Mouse (Mus musculus) lung, adult 18-20 months (tissue): ENCODE results near the gene Arl16.

Experiments
- DNase-seq, 2 experiments: peaks; one replicate each; pipeline ENCODE4 v3.0.0; 2022; ENCODE audit warnings: mixed read lengths in 2 of 2

Arl16 gene

DNA sequence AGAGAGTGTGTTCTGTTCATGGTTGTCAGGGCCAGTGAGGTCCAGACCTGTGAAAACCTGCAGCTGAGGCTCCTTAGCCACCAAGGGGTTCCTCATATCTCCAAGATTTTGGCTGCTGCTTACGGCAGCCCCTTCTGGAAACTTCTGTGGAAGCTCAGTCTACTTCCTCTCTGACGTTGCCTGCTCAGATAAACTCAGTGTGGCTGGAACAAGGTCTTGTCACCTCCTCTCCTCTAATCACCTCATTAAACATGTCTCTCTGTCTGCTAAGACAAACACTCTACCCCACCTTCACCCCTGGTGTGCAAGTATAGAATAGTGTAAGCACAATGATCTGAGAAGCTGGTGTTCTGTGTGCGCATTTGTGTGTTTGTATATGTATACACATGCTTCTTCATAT is 21.9 kb downstream of the Arl16 start:
- no peak for DNase-seq

DNA sequence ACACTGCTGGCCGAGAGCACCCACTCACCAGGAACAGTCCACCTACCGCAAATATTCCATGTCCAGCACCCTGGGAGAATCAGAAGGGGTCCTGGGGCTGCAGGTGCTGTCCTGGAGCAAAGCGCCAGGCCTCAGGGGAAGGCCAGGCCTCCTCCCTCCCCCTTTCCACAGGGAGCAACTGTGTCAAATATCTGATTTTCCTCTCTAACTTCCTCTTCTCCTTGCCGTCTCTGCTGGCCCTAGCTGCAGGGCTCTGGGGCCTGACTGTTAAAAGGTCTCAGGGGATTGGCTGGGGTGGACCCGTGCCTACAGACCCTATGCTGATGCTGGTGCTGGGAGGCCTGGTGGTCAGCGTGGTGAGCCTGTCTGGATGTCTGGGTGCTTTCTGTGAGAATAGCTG is 23.3 kb downstream of the Arl16 start:
- no peak for DNase-seq

DNA sequence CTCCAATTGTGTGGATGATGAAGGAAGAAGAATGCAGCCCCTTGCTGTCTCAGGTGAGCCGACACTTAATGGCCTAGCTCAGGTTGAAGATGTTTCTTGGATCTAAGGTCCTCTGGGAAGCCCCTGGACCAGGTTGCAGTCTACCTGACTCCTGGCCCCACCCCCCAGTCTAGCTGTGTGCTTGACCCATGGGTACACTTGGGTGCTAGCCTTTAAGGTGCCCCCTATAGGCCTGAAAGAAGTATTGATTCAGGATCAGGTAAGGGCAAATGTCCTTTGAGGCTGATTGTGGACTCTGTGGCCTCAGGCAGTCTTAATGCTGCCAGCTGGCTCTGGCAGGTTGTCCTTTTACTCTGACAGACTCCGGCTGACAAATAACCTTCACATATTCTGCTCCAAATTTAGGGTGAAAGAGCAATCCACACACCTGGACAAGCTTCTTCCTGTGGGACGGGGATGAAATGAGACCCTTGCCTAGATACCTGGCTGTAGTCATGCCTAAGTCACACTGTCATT is 24.6 kb downstream of the Arl16 start:
- DNase-seq = no peak

DNA sequence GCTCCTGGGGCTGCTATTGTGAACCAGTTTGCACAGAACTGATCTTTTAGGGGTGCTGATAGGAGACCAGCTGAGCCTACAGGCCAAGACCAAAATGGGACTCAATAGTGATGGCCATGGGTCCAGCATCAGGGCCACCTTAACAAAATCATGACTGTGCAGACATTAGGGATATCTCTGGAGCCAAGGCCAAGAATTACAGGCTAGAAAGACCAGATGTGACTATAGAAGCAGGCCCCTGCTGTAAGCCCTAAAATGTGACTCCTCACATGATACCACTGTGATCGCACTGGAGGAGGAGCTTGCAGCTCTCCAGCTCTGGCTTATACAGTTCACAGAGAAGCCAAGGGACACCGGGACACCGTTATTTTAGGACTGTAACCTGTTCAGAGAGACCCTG is 25.1 kb downstream of the Arl16 start, which contains the start of gene Tspan10:
Gene Tspan10, plus strand, starts transcription at position 301 of the 400 bp plus-strand sequence.
- no peak for DNase-seq

DNA sequence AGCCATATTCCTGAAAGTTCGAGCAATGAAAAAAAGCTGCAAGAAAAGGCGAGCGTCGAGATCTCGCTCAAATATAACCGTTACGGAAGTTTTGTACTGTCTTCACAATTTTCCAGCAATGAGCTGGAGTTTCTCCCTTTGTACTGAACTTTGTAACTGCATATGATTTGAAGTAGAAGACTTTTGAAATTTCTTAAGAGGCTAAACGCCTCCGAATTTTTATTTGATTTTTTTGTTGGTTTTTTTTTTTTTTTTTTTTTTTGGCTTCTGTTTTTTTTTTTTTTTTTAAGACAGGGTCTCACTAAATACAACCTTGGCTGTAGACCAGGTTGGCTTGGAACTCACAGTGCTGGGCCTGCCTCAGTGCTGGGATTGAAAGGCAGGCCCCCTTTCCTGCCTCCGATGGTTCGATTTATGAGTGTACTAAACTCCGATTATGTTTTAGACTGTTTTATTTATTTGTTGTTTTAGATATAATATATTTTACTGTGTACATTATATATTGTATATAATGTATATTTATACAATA is 29.5 kb downstream of the Arl16 start:
- DNase-seq = no peak

DNA sequence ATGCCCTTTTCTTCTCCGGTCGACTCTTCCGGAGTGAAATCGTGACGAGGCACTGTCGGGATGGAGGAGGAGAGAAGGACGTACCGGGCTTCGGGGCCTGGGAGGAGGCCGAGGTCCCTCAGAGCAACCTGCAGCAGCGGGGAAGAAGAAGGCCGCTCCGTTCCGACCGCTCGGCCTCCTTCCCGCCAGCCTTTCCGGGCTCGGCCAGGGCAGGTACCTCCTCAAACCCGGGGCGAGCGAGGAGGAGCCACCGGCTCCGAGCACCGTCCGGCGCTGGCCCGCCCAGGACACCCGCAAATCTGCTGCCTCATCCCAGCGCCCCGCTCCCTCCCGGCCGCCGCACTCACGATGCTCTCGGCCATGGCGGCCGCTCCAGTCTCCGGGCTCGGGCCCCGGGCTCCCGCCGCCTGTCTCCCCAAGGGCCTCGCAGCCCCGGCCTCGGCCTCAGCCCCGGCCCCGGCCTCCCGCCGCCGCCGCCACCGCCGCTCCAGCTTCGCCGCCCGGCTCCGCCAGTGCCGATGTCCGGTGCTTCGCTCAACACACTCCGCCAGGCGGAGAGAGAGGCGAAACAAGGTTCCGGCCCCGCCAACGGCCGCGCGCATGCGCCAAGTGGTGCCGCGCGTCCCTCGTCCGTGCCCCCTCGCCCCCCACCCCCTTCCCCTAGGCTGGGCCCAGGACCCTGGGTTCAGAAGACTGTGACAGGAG is 30.1 kb downstream of the Arl16 start, which contains the start of gene Nploc4:
Gene Nploc4, minus strand, starts transcription at position 557 of the 705 bp plus-strand sequence.
- peak; percentile 86 to 89 for DNase-seq

DNA sequence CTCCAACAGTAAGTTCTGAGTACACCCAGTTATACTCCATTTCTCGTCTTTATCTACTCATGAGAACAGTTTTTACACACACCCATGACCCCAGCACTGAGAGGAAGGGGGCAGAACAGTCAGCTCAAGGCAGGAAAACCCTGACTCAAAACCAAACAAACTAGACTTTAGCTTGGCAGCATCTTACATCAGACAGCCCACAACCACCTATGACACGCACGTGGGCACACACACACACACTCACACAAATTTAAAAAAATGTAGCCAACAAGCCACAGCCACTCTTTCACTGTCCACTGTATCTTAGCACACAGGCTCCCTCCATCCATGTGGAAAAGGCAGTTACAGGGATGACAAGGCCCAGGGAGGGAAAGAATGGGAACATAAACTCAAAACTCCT is 40.7 kb downstream of the Arl16 start:
- DNase-seq = no peak

DNA sequence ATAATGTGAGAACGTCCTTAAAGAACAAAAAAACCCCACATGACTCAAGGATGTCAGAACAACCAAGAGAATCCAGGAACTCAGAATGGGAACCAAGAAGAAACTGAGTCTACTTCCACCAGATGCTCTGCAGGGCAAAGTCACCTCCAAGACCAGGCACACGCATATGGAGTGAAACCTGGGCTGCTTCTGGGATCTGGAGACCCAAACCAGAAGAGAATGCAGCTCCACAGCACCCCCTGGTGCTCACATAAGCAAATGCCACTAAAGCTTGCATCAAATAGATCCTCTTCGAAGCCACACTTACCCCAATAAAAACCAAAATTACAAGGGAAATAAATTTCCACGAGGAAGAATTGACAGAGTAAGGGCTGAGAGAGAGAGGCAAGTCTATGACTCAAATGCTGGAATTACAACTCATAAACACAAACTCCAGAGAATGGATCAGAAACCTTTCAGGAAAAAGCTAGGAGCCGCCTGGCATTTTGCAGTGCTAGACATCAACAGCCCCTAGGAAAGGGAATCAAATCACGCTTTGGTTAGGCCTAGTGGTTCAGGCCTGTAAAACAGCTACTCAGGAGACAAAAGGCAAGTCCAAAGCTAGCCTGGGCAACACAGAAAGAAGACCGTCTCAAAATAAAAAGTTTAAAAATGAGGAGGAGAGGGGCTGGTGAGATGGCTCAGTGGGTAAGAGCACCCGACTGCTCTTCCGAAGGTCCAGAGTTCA is 43.7 kb downstream of the Arl16 start:
- peak; percentile 39 to 50 for DNase-seq

DNA sequence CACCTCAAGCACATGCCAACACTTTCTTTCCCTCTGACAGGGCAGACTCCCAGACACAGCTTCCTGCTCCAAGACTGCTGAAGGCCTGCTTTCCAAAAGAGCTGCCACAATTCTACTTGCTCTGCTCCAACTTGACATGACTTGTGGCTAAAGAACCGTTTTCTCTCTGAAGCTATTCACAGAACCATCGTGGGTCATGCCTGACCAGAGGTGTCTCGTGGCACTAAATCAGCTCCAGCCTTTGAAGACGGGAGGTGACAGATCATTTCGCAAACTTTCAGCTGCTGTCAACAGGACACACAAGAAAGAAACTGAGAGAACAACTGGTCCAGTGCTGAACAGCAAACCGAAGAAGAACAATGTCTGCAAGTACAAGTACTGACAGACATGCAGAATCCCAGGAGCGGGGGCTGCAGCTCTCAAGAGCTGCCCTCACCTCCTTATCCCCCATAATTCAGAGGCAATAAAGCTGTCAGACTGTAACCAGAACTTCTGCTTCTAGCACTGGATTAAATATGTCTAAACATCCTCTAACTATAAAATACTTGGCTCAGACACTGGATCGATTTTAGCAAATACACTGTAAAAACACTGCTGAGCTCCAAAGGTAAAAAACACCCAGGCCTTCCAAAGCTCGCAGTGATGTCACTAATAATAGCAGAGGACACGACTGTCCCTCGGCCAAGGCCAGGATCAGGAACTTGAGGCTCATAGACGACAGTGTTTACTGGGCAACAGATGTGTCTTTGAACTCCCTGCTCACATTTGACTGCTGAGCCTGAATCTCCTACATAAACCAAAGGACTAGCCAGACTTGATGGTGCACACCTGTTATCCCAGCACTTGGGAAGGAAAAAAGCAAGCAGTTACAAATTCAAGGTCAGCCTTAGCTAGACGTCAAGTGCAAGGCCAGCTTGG is 44.5 kb downstream of the Arl16 start:
- no peak for DNase-seq

DNA sequence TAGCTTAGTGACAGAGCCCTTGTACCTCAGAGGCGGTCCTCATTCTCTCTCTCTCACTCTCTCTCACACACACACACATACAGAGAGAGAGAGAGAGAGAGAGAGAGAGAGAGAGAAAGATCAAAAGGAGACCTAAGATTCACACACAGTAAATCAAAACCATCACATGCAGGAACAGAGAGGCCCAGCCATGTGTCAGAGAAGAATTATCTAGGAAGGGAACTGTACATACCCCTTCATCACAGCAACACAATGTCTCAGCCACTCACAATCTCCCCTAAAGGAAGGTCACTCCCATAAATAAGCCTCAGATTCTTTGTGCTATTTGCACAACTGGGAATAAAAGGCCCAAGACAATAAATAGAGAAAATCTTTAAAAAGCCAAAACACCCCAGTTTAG is 48.8 kb downstream of the Arl16 start:
- no peak for DNase-seq

DNA sequence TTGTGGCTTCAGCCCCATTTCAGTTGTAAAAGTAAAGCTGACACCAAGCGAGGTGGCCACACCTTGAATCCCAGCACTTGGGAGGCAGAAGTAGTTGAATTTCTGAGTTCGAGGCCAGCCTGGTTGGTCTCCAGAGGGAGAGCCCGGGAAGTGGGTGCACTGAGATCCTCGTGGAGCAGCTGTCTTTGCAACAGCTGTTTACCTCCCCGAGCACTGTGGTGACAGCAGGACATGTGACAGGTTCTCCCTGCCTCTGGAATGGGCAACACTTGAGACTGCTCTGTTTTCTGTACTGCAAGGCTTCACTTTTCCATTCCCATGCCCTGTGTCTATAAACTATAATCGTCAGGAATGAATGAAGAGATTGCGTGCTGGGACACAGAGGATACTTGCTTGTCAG is 49.6 kb downstream of the Arl16 start:
- DNase-seq = no peak
